Mouse (Mus musculus): ENCODE results near the gene Serpinf1.
"Not testable (repeated sequence)": the region's sequence is repeated elsewhere in the genome, so short reads cannot be mapped to it uniquely, and the experiment has no call there.

Gene Serpinf1

DNA sequence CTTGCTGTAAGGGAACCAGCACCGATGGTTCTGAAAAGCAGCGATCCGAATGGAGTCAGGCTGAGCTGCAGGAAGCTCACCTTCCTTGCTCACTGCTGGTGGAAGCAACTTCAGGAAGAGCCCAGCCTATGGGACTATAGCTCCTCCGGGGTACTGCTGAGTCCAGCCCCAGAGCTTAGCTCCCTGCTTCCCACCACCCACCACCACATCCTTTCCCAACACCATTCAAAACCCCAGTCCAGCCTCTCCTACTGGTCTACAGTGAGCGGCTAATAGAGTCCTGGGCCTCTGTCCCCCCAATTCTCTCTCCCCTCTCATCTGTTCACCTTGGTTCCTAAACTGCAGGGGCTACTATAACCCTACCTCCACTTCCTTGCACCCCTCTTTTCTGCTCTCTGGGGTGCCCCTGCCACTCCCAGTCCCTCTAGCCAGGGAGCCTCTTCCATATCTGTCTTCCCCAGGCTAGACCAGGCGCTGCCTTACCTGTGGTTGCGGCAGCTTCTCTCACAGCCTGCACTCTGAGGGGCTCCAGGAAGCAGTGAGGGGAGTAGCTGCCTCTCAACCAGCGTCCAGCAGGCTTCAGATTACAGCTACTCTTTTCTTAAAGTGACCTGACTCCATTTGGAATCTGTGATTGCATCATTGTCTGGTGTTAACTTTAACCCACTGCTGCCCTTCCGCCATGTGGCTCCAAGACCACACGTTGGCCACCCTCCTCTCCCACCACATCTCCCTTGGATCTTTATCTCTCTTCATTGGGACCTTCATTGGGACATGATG is at the start of gene Serpinf1:
Gene Serpinf1 (minus strand): TSS at position 689 of the 780 bp plus-strand sequence.
- DNase-seq (ENCODE audit: low spot score): no peak

DNA sequence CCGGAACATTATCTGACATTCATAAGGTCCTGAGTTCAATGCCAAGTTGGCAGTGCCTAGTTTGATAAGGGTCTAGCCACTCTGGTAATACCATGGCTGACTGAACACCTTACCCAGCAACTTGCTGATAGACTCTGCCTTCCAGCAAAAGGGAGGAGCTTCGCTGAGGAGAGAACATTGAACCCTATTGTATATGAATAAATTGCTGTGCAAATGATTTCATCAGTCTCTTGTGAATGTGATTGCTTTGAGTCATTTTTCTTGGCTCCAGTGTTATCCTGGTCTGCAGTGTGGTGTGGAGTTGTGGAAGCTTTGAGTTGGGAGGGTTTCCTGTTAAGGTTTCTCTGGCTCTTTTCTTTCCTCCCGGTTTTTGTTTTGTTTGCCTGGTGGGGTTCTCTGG is 48.2 kb upstream of the Serpinf1 start:
- no peak for DNase-seq (ENCODE audit: low spot score)

DNA sequence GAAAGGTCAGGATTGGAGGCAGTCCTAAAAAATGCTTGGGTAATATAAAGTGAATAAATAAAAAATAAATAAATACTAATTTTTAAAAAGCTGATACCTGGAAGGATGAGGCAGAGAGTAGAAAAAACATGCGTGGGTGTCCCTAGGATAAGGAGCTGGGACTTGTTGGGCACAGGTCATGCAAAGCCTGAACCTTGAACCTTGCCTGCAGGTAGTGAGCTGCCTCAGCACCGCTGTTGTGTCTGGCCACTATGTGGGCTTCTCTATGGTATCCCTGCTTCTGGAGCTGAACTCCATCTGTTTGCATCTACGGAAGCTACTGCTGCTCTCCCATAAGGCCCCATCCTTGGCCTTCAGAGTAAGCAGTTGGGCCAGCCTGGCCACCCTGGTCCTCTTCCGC is 46.8 kb upstream of the Serpinf1 start:
- DNase-seq (ENCODE audit: low spot score): no peak

DNA sequence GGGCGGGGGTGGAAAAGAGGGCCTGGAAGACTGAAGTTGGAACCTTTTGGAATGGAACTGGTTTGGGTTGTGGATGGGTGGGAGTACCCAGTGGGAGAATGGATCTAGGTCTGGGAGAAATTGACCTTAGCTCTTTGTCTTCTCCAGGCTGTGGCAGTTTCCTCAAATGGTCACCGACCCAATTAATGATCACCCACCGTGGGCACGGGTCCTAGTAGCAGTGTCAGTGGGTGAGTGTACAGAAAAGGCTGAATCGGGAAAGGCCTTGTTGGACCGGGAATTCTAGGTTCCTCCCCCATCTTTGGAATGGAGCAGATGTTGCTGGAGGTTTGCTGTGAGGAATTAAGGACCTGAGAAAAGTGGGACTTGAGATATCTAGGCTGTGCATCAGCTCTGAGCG is 45.9 kb upstream of the Serpinf1 start:
- no peak for DNase-seq (ENCODE audit: low spot score)

DNA sequence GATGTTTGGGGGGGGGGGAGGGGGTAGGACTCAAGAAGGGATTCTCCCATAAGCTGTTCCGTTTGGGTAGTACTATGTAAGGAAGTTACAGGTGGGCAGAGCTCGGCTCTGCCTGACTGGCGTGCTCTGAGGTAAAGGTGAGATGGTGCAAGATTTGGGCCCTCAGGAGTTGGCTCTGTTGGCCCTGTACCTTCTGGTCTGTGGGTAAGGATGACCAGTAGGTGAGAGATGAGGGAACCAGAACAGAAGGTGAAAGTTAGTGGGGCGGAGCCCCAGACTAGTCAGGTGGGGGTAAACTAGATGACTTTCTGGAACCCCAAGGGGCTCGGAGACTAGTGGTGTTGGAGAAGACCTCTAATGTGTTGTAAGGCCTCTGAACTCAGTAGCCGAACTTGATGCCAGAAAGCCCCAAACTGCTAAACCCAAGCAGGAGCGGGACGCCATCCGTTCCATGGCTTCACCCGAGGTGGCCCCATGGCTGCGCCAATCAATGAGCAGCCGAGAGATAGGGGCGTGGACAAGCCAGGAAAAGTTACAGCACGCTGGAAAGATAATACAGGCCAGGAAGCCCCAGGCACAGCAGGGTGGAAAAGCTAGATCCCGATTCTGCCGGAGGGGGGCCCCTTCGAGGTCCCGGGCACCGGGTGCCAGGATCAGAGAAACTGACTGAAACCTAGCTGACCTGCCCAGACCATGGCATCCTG is 45.2 kb upstream of the Serpinf1 start:
- DNase-seq (ENCODE audit: low spot score): no peak

DNA sequence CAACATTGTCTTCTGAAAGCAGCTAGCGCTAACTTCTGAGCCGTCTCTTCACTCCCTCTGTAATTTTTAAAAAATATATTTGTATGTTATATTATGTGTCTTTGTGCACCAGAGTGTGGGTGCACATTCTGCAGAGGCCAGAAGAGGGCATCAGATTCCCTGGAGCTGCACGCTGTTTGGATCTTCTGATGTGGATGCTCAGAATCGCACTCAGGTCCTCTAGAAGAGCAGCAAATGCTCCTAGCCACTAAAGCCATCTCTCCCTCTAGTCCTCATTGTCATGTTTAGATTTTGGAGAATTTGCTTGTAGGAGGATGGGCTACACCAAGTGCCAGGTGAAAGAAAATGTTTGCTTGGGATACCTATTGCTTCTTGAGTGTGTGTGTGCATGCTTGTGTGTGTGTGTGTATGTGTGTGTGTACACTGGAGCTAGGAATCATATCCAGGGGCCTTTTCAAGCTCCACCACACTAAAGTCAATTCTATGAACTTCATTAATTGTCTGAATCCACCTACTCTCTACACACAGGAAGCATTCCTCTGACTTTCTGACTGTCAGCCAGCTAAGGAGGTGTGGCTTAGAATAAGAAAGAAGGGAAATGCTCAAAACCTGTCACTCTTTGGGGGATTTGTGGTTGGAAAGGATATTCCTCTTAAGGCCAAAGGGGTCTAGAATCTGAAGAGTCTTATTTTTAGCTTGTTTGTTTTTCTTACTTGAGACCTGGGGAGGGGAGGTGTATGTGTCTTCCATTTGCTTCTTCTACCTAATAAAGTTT is 44.4 kb upstream of the Serpinf1 start:
- DNase-seq (ENCODE audit: low spot score): no peak

DNA sequence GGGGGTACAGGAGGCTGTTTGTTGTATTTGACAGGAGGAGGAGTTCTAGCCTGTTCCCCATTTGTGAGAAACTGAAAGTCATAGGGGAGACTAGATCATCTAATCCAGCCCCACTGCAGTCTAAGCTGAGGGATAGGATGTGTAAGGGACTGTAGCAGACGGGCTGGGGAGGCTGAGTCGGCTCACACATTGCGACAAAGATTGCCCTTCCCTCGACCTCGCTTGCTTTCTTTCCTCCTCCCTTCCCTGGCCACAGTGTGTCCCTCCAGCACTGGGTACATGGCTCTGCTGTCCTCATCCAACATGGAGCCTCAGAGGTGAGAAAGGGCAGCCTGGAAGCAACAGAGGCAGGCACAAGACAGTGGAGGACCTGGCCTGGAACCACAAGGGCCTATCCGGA is 42.5 kb upstream of the Serpinf1 start:
- DNase-seq (ENCODE audit: low spot score): no peak

DNA sequence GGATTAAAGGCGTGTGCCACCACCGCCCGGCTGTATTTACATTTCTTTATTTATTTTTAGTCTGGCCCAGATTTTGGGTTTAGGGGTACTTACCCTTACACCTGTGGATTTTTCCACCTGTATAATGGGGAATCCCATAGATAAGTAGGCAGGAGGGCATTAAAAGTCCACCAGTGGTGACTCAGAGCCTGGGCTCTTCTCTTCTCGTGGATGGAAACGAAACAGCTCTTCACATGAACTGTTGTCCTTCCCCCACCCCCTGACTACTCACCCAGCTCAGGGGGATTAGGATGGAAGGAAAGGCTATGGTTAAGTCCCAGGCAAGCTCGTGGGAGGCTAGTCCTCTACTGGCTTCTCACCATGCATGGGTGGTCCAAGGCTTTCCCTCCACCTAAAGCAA is 41.9 kb upstream of the Serpinf1 start:
- no peak for DNase-seq (ENCODE audit: low spot score)

DNA sequence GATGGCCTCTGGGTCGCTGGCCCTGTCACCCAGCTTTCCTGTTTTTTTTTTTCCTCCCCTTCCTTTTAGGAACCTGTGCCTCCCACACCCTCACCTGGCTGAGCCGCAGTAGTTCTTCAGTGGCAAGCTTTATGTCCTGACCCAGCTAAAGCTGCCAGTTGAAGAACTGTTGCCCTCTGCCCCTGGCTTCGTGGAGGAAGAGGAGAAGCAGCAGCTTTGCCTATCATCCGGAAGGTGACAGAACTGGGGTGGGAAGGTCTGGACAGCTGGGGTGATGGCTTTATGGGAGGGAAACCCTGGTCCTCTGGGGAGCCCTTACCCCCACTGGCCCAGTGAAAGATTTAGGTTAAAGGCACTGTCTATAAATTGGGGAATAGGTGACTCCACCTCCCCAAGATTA is 41.1 kb upstream of the Serpinf1 start:
- no peak for DNase-seq (ENCODE audit: low spot score)

DNA sequence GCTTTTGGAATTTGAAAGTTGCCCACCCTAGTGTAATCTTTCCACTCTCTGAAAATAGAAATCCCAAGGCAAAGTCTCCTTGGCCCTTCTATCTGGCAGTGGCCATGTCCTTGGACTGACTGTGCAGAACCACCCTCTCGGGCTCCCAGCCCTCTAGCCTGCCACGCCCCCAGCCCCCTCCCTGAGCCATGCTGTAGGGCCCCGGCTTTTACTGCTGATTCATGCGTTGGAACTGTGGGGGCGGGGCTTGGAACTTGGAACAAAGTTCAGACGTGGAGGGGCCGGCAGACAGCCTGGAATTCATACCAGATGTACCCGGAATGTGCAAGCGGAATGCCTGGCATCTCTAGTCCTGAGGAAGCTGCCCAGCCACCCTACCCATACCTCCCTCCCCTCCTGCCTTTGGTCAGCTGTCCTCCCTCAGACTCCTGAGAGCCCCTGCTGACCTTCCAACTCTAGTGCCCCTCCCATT is 40.4 kb upstream of the Serpinf1 start:
- no peak for DNase-seq (ENCODE audit: low spot score)

DNA sequence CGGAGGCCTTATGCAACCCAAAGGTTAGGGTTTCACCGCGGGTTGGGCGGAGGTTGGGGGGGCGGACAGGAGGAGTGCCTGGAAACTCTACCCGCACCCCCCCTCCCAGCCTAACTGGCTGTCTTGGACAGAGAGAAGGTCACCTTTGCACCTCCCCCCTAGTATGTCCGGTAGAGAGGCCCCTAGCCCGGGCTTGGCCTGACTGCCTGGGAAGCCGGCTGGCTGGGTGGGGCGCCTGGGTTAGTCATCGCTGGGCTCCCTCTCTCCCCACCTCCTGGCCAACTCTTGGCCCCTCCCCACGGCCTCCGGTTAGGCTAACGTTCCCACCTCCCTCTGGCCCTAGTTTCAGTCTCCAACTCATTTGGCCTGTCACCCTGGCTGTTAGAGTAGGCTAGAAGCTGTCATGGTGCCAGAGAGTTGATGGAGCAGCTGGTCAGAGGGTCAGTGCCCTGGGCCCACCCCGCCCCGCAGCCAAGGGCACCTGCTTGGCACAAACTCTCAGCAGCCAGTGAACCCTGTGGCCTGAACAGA is 39.8 kb upstream of the Serpinf1 start:
- no peak for DNase-seq (ENCODE audit: low spot score)

DNA sequence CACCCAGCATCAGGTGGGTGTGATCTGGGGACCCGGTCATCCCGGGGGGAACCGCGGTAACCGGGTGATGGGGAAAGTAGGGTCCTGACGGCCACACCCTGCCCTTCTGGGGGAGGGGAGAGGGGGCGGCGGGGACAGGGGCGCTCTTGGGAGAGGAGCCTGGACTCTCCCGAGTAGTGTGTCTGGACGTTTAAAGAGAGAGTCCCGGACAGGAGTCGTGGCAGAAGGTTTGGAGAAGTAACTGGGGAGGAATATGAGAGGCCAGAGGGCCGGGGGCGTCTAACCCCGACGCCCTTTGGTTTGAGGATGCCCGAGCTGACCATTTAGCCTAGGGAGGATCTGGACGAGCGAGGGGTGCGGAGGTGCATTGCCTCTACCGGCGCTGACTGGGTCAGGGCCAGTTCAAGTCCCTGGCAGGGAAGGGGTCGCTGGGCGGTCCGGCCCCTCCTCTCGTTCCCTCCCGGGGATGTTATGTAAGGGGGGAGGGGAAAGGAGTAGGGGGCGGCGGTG is 39.3 kb upstream of the Serpinf1 start:
- DNase-seq (ENCODE audit: low spot score): no peak

DNA sequence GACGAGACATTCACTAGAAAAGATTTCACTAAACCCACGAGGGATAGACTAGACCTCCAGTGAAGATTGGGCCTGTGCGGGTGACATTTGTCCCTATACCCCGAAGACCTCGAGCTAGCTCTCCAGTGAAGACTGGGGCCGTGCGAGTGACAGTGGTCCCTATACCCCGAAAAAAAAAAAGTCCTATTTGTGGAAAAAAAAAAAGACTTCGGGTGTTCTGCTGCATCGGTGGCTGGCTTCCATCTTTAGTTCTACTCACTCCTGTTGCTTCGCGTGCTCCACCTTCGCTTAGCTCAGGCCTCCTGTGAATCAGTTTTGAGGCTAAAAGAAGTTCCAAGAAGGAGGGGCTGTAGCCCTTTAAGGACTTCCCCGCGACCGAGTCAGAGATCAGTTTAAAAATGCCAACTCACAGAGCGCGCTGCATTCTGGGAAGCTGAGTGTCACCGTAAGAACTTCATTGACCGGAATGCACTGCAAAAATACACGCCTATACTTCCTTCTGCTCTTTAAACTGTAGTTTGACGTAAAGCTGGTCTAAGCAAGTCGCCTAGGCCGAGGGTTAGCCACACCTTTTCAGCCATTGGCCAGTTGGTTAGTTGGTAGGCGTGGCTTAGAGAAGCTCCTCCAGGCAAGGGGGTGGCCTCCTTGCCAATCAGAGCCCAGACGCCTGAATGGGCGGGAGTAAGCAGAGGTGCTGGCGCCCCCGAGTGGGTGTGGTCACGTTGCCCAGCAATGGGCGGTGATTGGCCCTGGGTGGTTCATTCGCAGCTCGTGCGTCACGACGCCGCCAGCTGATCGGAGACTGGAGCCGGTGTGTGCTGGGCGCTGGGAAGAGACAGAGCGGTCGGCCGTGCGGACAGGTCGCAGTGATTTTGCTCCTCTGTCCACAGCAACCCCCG is 38.6 kb upstream of the Serpinf1 start, which contains the start of gene Tlcd2:
Gene Tlcd2 (plus strand): TSS at position 872 of the 899 bp plus-strand sequence.
- peak; percentile 100 for DNase-seq (ENCODE audit: low spot score)

DNA sequence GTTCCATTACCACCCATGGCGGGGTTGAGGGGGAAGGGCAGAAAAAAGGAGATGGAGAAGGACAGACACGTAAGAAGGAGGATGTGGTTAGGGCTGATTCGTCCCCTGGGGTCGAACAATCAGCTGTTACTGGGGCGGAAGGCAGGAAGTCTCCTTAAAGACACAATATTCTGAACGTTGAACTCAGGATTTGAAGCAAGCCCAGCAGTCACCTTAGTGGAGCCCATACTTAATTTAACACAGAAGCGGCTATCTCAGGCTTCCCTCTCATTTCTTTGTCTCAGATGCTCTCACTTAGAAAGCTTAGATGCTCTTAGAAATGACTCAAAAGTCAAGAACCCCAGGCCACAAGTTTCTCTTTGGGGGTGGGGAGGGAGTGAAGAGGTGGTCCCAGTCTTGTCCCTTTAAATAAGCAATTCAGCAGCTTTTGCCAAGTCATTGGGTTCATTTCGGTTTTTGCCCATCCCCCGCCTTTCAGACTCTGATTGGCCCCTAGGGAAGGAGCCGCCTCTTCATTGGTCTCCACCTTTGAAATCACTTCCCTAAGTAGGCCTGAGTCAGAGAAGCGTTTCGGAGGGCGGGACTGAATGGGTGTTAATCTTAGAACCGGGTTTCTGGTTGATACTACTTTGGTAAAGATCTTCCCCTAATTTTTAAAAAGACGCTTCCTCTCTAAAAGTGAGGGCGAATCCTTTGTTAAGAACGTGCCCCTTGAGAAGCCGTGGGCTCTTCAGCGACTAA is 37.8 kb upstream of the Serpinf1 start:
- peak; percentile 88 for DNase-seq (ENCODE audit: low spot score)

DNA sequence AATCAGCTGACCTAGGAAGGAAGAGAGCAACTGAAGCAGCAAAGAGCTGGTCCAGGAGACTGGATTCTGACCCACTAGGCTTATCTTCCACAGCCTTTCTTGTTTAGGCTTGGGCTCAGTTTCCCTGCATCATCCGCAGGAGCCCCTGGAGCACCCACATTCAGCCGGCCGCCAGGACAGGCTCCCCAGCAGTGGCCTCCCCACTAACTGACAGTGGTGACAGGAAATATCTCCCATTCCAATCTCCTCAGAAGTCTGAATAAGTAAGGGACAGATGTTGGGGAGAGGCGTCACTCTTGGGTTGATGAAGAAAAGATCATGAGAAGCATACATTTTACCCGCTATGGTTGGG is 37.2 kb upstream of the Serpinf1 start:
- DNase-seq (ENCODE audit: low spot score): no peak

DNA sequence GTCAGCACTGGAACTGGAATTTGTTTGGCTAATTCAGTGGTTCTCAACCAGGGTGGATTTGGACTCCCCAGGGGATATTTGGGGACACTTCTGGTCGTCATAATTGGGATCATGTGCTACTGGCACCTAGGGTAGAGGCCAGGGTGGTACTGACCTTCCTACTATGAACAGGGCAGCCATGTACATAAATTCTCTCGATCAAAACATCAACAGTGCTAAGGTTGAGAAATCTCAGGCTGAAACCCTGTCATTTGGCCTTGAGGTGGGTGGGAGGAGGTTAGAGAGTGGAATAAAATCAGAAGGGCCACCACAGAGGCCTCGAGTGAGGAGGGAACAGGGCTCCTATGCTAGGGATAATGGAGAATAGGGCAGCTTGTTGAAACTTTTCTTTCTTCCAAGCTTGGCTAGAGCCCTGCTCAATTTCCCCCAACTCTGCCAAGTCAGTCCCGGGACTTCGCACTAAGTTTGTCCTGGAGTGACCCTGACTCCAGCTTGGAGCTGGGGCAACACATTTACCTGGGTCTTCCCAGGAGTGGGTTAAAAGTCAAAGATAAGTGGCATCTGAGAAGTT is 36.7 kb upstream of the Serpinf1 start:
- no peak for DNase-seq (ENCODE audit: low spot score)

DNA sequence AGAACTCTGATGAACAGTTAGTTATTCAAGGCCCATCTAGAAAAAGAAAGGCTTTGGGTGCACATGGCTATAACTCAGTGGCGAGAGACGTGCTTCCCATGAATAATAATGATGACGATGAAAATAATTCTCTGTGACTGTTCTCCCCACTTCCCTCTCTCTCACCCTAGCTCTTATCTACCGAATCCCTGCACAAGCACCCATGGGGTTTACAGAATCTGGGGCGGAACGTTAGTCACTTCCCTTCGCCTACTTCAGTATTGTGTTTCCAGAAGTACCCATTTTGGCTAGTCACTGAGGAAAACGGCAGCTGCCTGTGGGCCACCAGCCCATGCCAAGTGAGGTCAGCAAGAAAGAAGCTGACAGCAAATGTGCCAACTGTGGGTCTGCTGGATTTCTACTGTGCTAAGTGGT is 36.1 kb upstream of the Serpinf1 start:
- DNase-seq (ENCODE audit: low spot score): no peak

DNA sequence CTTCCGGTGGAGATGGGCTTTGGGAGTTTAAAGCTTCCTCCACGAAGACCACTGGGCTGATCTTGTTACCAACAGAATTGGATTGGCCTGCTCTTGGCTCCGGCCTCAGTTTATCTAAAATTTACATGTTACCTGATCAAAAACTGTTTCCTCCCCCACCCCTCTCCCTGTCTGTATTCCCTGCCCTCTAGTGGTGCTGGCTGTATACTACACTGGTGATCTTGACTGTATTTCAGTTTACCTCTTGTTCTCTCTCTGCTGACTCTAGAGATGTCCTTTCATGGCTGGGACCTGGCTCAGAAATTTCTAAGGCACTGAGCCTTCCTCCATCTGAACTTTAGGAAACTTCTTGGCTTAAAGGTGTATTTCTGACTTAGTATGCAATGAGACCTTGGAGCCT is 35.7 kb upstream of the Serpinf1 start:
- no peak for DNase-seq (ENCODE audit: low spot score)

DNA sequence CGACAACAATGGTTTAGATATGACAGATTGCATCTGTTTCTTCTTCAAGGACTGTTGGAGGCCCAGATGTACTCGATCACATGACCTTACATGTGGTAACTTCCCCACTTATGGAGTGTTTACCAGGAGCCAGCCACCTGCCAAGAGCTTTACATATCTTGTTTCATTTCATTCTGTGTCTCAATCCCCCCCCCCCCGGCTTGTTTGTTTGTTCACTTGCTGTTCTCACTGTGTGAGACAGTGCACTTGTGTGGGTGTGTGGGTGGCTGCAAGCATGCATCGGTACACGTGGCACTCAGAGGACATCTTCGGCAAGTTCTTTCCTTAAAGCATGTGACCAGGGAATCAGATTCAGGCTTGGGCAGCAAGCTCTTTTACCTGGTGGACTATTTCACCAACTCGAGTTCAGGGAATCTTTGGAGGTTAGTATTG is 34.0 kb upstream of the Serpinf1 start:
- DNase-seq (ENCODE audit: low spot score): no peak

DNA sequence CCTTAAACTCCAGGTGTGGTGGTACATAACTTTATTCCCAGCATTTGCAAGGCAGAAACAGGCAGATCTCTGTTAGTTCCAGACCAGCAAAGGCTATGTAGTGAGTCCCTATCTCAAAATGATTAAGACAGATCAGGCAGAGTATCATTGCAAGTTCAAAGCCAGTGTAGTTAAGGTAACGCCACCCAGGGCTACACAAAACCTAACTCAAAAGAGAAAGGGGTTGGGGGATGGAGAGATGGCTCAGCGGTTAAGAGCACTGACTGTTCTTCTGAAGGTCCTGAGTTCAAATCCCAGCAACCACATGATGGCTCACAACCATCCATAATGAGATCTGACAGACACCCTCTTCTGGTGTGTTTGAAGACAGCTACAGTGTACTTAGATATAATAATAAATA is 33.5 kb upstream of the Serpinf1 start:
- DNase-seq (ENCODE audit: low spot score): not testable (repeated sequence)
